Mouse (Mus musculus): ENCODE data around the gene Olfr521. TPM values are rescaled to one million over a fixed set of nuclear protein-coding genes. Genes with fewer than 3 reads are reported as not detected.
"Not testable (repeated sequence)": the region's sequence is repeated elsewhere in the genome, so short reads cannot be mapped to it uniquely, and the experiment has no call there.

Olfr521 gene
- total RNA-seq (2021) = not detected

- no peak for DNase-seq
- intact Hi-C loops (cut with DNase I) = no loop called here
These were observed at the start of gene Olfr521 for GRCm38 (mm10) chr7:99763207-99763606. Olfr521 (plus strand) TSS chr7:99763507.

- intact Hi-C loops (cut with DNase I) = no loop called here
- no peak for DNase-seq
These were observed 46.8 kb upstream of the Olfr521 start for GRCm38 (mm10) chr7:99716536-99716935.

- DNase-seq = no peak
These were observed 33.3 kb upstream of the Olfr521 start, which contains the start of gene Olfr520 for GRCm38 (mm10) chr7:99729973-99730372. Olfr520 (plus strand) TSS chr7:99730273.

GRCm38 (mm10) chr7:99734612-99735011, 28.7 kb upstream of the Olfr521 start:
- intact Hi-C loops (cut with DNase I) = no loop called here
- DNase-seq = peak; percentile 20 to 31

More at GRCm38 (mm10) chr7:99729973-99730372, 33.3 kb upstream of the Olfr521 start, which contains the start of gene Olfr520:
- intact Hi-C loops (cut with DNase I) = no loop called here

GRCm38 (mm10) chr7:99735491-99735890, 27.8 kb upstream of the Olfr521 start:
- intact Hi-C loops (cut with DNase I); DNase-seq: not testable (repeated sequence)

GRCm38 (mm10) chr7:99739276-99739675, 24.0 kb upstream of the Olfr521 start:
- intact Hi-C loops (cut with DNase I) = no loop called here

GRCm38 (mm10) chr7:99781385-99781784, 18.1 kb downstream of the Olfr521 start:
- intact Hi-C loops (cut with DNase I) = no loop called here
- DNase-seq = no peak

More at GRCm38 (mm10) chr7:99739276-99739675, 24.0 kb upstream of the Olfr521 start:
- DNase-seq = no peak

- intact Hi-C loops (cut with DNase I) = no loop called here
- peak in 1 of 2 experiments; percentile 10 for DNase-seq
These were observed 18.6 kb downstream of the Olfr521 start for GRCm38 (mm10) chr7:99781916-99782315.

- DNase-seq = no peak
- intact Hi-C loops (cut with DNase I) = no loop called here
These were observed 20.1 kb downstream of the Olfr521 start for GRCm38 (mm10) chr7:99783421-99783820.

- intact Hi-C loops (cut with DNase I) = no loop called here
- DNase-seq = no peak
These were observed 22.2 kb downstream of the Olfr521 start for GRCm38 (mm10) chr7:99785553-99785952.

- intact Hi-C loops (cut with DNase I) = no loop called here
- no peak for DNase-seq
These were observed 23.5 kb downstream of the Olfr521 start for GRCm38 (mm10) chr7:99786774-99787173.

GRCm38 (mm10) chr7:99787935-99788334, 24.6 kb downstream of the Olfr521 start:
- intact Hi-C loops (cut with DNase I) = no loop called here
- no peak for DNase-seq

- DNase-seq = peak; percentile 30 to 41
- intact Hi-C loops (cut with DNase I) = no loop called here
These were observed 25.3 kb downstream of the Olfr521 start for GRCm38 (mm10) chr7:99788563-99788962.

GRCm38 (mm10) chr7:99790816-99791215, 27.5 kb downstream of the Olfr521 start:
- no peak for DNase-seq
- intact Hi-C loops (cut with DNase I) = no loop called here

GRCm38 (mm10) chr7:99794096-99794495, 30.8 kb downstream of the Olfr521 start:
- intact Hi-C loops (cut with DNase I) = no loop called here
- no peak for DNase-seq

GRCm38 (mm10) chr7:99795192-99795981, 32.1 kb downstream of the Olfr521 start:
- DNase-seq = peak; percentile 17 to 31
- intact Hi-C loops (cut with DNase I) = loop anchor here (5.0 kb wide), 2 partner anchors 82 to 293 kb away; no protein-coding TSS in a partner anchor

- intact Hi-C loops (cut with DNase I) = loop anchor here (5.0 kb wide), 2 partner anchors 81 to 294 kb away; no protein-coding TSS in a partner anchor
- DNase-seq = no peak
These were observed 33.2 kb downstream of the Olfr521 start for GRCm38 (mm10) chr7:99796471-99796870.

- intact Hi-C loops (cut with DNase I) = loop anchor here (5.0 kb wide), 2 partner anchors 80 to 295 kb away; no protein-coding TSS in a partner anchor
These were observed 34.0 kb downstream of the Olfr521 start for GRCm38 (mm10) chr7:99797261-99797660.

GRCm38 (mm10) chr7:99797911-99798647, 34.8 kb downstream of the Olfr521 start:
- DNase-seq = peak; percentile 81 to 85
- intact Hi-C loops (cut with DNase I) = loop anchor here (1.0 to 5.0 kb wide), 5 partner anchors 79 to 296 kb away; no protein-coding TSS in a partner anchor

More at GRCm38 (mm10) chr7:99797261-99797660, 34.0 kb downstream of the Olfr521 start:
- no peak for DNase-seq

GRCm38 (mm10) chr7:99799118-99799517, 35.8 kb downstream of the Olfr521 start:
- DNase-seq = no peak
- intact Hi-C loops (cut with DNase I) = loop anchor here (1.0 to 5.0 kb wide), 3 partner anchors 78 to 297 kb away; no protein-coding TSS in a partner anchor

- no peak for DNase-seq
- intact Hi-C loops (cut with DNase I) = no loop called here
These were observed 40.2 kb downstream of the Olfr521 start for GRCm38 (mm10) chr7:99803535-99803934.

All from heart, postnatal 10 days (tissue).